8 mouse cellular contexts compared by ENCODE assay signal in genomic region chr2:180275836-180276235, GRCm38 (mm10). TPM values are rescaled to one million over a fixed set of nuclear protein-coding genes. Genes with fewer than 3 reads are reported as not detected.
DNase-seq lines count a peak whose midpoint lies in the region; ATAC-seq and TF ChIP-seq lines count a peak whose summit lies in the region.

No protein-coding gene starts in this region.

- peak; percentile 90 for DNase-seq in MEL (ENCODE audit: low read depth, low spot score)
- peak; percentile 68 for DNase-seq in cerebellum, adult 11-12 months
- peak; percentile 91 for DNase-seq in heart, postnatal 4 days
- peak; percentile 51 to 82 for DNase-seq in layer of hippocampus, adult 2 months (ENCODE audit: low spot score in 2 of 2)
- peak; percentile 96 for DNase-seq in lung, postnatal 10 days
- peak; percentile 76 for DNase-seq in retina, postnatal 7 days (ENCODE audit: low read depth, low spot score)
- peak; percentile 54 for DNase-seq in urinary bladder, postnatal 10 days (ENCODE audit: low spot score)

- peak; percentile 90 for TF ChIP-seq RAD21 in MEL (IDR thresholded peaks at IDR 0.05; ENCODE audit: low read depth, low read length)

- ATAC-seq in forebrain, embryonic 15.5 days (replicated peaks) = peak; percentile 27; the same call in 1 of the 2 replicates

- H3K4me3 ChIP-seq in MEL (ENCODE audit: control insufficient read depth in 1 of 2, insufficient read depth in 1 of 2, low read depth in 2 of 2, low read length in 2 of 2) = peak overlapping the region; percentile 37 to 84; a peak in 2 of 4 replicates
- H3K4me3 ChIP-seq in forebrain, embryonic 15.5 days = no peak overlapping the region
- H3K4me3 ChIP-seq in layer of hippocampus, adult 2 months = no peak overlapping the region

- H3K27ac ChIP-seq in MEL (ENCODE audit: control insufficient read depth, low read depth, low read length) = no peak overlapping the region
- no peak overlapping the region for H3K27ac ChIP-seq in forebrain, embryonic 15.5 days (replicated peaks)
- H3K27ac ChIP-seq in layer of hippocampus, adult 2 months = no peak overlapping the region

- peaks cover 6 to 21% of the 10 kb centered on the region in 2 experiments for H3K4me1 ChIP-seq in MEL (ENCODE audit: control insufficient read depth in 1 of 2, insufficient read depth in 2 of 2, low read length in 2 of 2)
- H3K4me1 ChIP-seq in forebrain, embryonic 15.5 days = peaks cover 26% of the 10 kb centered on the region

- H3K79me2 ChIP-seq in MEL (ENCODE audit: control insufficient read depth, insufficient read depth, low read length, poor library complexity) = peaks cover 8% of the 10 kb centered on the region

- peak; percentile 75 to 92 (median 87) for TF ChIP-seq CTCF in MEL (IDR thresholded peaks at IDR 0.05 in 2 of 3, conservative IDR thresholded peaks at IDR 0.05 in 1 of 3; ENCODE audit: control insufficient read depth in 1 of 3, insufficient read depth in 1 of 3, low read depth in 2 of 3, low read length in 3 of 3, poor library complexity in 1 of 3, severe bottlenecking in 1 of 3)
- TF ChIP-seq CTCF in layer of hippocampus, adult 2 months (conservative IDR thresholded peaks at IDR 0.05) = peak; percentile 99

- no peaks in the 10 kb centered on the region for H3K9me3 ChIP-seq in MEL (replicated peaks; ENCODE audit: insufficient read depth, low read length)
- H3K9me3 ChIP-seq in forebrain, embryonic 15.5 days = no peaks in the 10 kb centered on the region

- peak overlapping the region; percentile 12; the same call in 1 of the 2 replicates for H3K4me2 ChIP-seq in forebrain, embryonic 15.5 days (replicated peaks)

- WGBS in forebrain, embryonic 15.5 days = 1% methylated on average over 8 of the region's 8 CpGs

- no peak for TF ChIP-seq POLR2A in MEL (IDR thresholded peaks at IDR 0.05; ENCODE audit: control insufficient read depth in 1 of 2, insufficient read depth in 1 of 2, low read depth in 1 of 2, low read length in 2 of 2, poor library complexity in 1 of 2)

- H3K36me3 ChIP-seq in MEL (ENCODE audit: control insufficient read depth in 1 of 2, insufficient read depth in 2 of 2, low read length in 2 of 2) = peaks cover 0 to 3% of the 10 kb centered on the region in 2 experiments; a peak in 1 of 4 replicates
- H3K36me3 ChIP-seq in forebrain, embryonic 15.5 days = no peaks in the 10 kb centered on the region

- no peaks in the 10 kb centered on the region for H3K27me3 ChIP-seq in MEL (ENCODE audit: control insufficient read depth in 1 of 2, insufficient read depth in 2 of 2, low read length in 2 of 2)
- H3K27me3 ChIP-seq in forebrain, embryonic 15.5 days = no peaks in the 10 kb centered on the region

- peak overlapping the region; percentile 15; the same call in 1 of the 2 replicates for H3K9ac ChIP-seq in MEL (ENCODE audit: control insufficient read depth, low read depth, low read length, poor library complexity, severe bottlenecking)
- H3K9ac ChIP-seq in forebrain, embryonic 15.5 days (replicated peaks) = no peak overlapping the region

- TF ChIP-seq EP300 in MEL (IDR thresholded peaks at IDR 0.05; ENCODE audit: low read depth in 1 of 2, low read length in 2 of 2) = no peak

TF ChIP-seq in MEL, 35 proteins besides CTCF, POLR2A, EP300 and RAD21:
- peak; percentile 81 for TF ChIP-seq SMC3 (IDR thresholded peaks at IDR 0.05; ENCODE audit: low read depth, low read length)
- 0 out of 2 replicates have a peak, but pooled peaks have one; percentile 13 for TF ChIP-seq ETS1 (IDR thresholded peaks at IDR 0.05; ENCODE audit: low read depth, low read length)
- no peak for TF ChIP-seq MYC (IDR thresholded peaks at IDR 0.05; ENCODE audit: low read depth, low read length)
- peak; percentile 61 for TF ChIP-seq ZC3H11A (IDR thresholded peaks at IDR 0.05; ENCODE audit: low read depth, low read length)
TF ChIP-seq in MEL: peak in this region for 3.

RNA-seq across cellular contexts. Expression of gene Cables2, which starts 2.5 kb away (rescaled TPM):
- 9.3 and 10.7 TPM in 2 replicates for total RNA-seq in MEL (2012; rRNA removed)
- polyA plus RNA-seq in MEL (2012; ENCODE audit: insufficient read depth in 1 of 2, insufficient read length in 2 of 2, low read depth in 1 of 2, low replicate concordance in 2 of 2, missing spikeins in 1 of 2) = 10 to 100 TPM in 1 of 2 experiments, not detected in 1; 16.7 TPM
- 18.4 and 21.6 TPM in 2 replicates for polyA plus RNA-seq in forebrain, embryonic 15.5 days (2015; fragmentation: Nextera tagmentation; extraction: Ambion mirVana)
- total RNA-seq in heart, postnatal 4 days (2021) = 10 to 100 TPM; 15.2 to 15.4 TPM
- total RNA-seq in layer of hippocampus, adult 2 months (2021) = 10 to 100 TPM; 31.6 to 37.5 TPM

RNA-seq across cellular contexts. Expression of gene Rbbp8nl, which starts 13.8 kb away (rescaled TPM):
- not detected in 2 replicates for total RNA-seq in MEL (2012; rRNA removed)
- polyA plus RNA-seq in MEL (2012; ENCODE audit: insufficient read depth in 1 of 2, insufficient read length in 2 of 2, low read depth in 1 of 2, low replicate concordance in 2 of 2, missing spikeins in 1 of 2) = not detected
- not detected in 2 replicates for polyA plus RNA-seq in forebrain, embryonic 15.5 days (2015; fragmentation: Nextera tagmentation; extraction: Ambion mirVana)
- not detected for total RNA-seq in heart, postnatal 4 days (2021)
- total RNA-seq in layer of hippocampus, adult 2 months (2021) = not detected

RNA-seq across cellular contexts. Expression of gene Rps21, which starts 18.7 kb away (rescaled TPM):
- total RNA-seq in MEL (2012; rRNA removed) = 4,335 and 4,916 TPM in 2 replicates
- polyA plus RNA-seq in MEL (2012; ENCODE audit: insufficient read depth in 1 of 2, insufficient read length in 2 of 2, low read depth in 1 of 2, low replicate concordance in 2 of 2, missing spikeins in 1 of 2) = 1,000 to 10,000 TPM in 1 of 2 experiments, 100 to 1,000 TPM in 1; 995 to 1,182 TPM
- polyA plus RNA-seq in forebrain, embryonic 15.5 days (2015; fragmentation: Nextera tagmentation; extraction: Ambion mirVana) = 407 and 432 TPM in 2 replicates
- 100 to 1,000 TPM; 619 to 692 TPM for total RNA-seq in heart, postnatal 4 days (2021)
- total RNA-seq in layer of hippocampus, adult 2 months (2021) = 100 to 1,000 TPM; 713 to 738 TPM

RNA-seq across cellular contexts. Expression of gene Lama5, which starts 50.2 kb away (rescaled TPM):
- 4.5 and 6.1 TPM in 2 replicates for total RNA-seq in MEL (2012; rRNA removed)
- 10 to 100 TPM in 1 of 2 experiments, not detected in 1; 14.6 TPM for polyA plus RNA-seq in MEL (2012; ENCODE audit: insufficient read depth in 1 of 2, insufficient read length in 2 of 2, low read depth in 1 of 2, low replicate concordance in 2 of 2, missing spikeins in 1 of 2)
- polyA plus RNA-seq in forebrain, embryonic 15.5 days (2015; fragmentation: Nextera tagmentation; extraction: Ambion mirVana) = 3.0 and 3.1 TPM in 2 replicates
- total RNA-seq in heart, postnatal 4 days (2021) = 10 to 100 TPM; 47.8 to 49.6 TPM
- total RNA-seq in layer of hippocampus, adult 2 months (2021) = 1 to 10 TPM; 6.9 to 8.9 TPM

RNA-seq across cellular contexts. Expression of gene Gata5, which starts 58.7 kb away (rescaled TPM):
- not detected in 2 replicates for total RNA-seq in MEL (2012; rRNA removed)
- not detected for polyA plus RNA-seq in MEL (2012; ENCODE audit: insufficient read depth in 1 of 2, insufficient read length in 2 of 2, low read depth in 1 of 2, low replicate concordance in 2 of 2, missing spikeins in 1 of 2)
- not detected in 2 replicates for polyA plus RNA-seq in forebrain, embryonic 15.5 days (2015; fragmentation: Nextera tagmentation; extraction: Ambion mirVana)
- 1 to 10 TPM; 1.6 to 2.5 TPM for total RNA-seq in heart, postnatal 4 days (2021)
- not detected for total RNA-seq in layer of hippocampus, adult 2 months (2021)

Comparison
In these comparisons a context has a peak if more than half of its experiments do, and no peak if none do; other contexts are left out.
1. H3K4me3 ChIP-seq: peak in MEL (2 of 2); none in forebrain, embryonic 15.5 days (single experiment) and layer of hippocampus, adult 2 months (single experiment).
2. Peak in every context shown above with its lines, with median percentiles within 50 percentile points of each other: DNase-seq.